Mouse (Mus musculus) cerebellum, adult 2 months (tissue): Measurements from ENCODE around the gene Gm47841.

Source experiments
- CTCF ChIP-seq: fragments of 200-500 bp; IDR thresholded peaks from 2 replicates; pipeline ENCODE4 v1.5.1; 2011; ENCODE audit warnings: low read depth, mild to moderate bottlenecking, control low read depth, low read length, moderate library complexity, borderline replicate concordance; ENCODE audit not compliant: insufficient read depth
- POLR2A ChIP-seq: fragments of 200-500 bp; IDR thresholded peaks from 2 replicates; pipeline ENCODE4 v1.6.1; 2011; ENCODE audit warnings: low read length, control low read depth, borderline replicate concordance; ENCODE audit not compliant: insufficient read depth

DNA sequence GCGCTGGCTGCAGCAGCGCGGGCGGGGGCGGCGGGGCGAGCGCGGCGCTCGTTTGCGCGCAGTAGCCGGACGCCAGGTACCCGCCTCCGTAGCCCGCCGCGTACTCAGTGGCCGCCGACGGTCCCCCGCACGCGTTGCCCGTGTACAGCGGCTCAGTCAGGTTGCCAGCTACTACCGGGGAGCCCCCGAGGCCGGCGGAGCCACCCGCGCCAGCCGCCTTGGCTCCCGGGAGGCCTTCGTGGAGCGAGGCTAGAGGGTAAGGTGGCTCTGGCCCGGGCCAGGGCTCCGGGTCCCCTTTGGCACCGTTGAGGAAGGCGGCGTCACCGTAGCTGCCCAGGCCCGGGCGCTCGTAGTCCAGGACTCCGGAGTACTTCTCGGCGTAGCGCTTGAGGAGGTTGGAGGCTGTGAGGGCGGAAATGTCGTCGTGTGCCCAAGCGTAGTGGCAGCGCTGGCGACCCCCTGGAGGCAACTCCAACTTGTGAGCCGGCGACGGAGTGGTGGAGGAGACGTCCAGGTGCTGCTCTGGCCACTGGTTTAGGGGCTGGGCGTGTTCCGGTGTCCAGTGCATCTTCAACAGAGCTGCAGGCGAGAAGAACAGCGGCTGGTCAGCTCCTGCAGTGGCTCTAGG, 6.7 kb upstream of the Gm47841 start:
- TF ChIP-seq POLR2A (no peak), CTCF (no peak)
